Mouse (Mus musculus): ENCODE measurements around the gene Il1rap.

Il1rap gene

DNA sequence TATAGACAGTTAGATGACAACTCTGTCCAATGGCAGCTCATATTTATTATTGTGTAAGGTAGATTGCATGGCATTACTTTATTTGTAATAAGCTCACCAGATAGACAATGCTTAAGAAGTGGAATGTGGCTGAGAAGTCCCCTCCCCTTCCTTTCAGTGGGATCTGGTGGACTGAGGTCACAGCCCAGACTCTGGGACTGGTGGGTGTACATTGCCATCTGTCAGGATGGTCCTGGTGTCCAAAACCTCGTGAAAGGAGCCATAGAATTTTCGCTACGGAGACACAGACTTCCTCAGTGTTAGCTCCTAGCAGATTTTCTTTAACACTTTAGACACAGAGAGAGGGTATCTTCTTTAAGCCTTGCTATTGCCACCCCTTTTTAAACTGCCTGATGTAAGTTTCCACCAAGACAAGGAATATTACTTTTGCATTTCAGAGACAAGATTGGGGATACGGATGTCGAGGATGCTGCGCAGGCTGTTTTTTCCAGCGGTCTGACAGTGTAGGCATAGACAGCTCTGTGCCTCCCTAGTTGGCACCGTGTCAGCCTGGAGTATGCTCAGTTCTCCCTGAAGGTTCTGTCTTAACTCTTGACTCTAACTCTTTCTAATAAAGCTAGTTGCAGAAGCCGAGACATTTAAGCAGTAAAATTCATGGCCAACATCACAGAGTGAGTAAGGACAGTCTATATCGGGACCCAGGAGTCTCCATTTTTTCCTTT lies 31.2 kb downstream of the Il1rap start:
- no peak for DNase-seq (ENCODE audit: low read depth, low spot score)

DNA sequence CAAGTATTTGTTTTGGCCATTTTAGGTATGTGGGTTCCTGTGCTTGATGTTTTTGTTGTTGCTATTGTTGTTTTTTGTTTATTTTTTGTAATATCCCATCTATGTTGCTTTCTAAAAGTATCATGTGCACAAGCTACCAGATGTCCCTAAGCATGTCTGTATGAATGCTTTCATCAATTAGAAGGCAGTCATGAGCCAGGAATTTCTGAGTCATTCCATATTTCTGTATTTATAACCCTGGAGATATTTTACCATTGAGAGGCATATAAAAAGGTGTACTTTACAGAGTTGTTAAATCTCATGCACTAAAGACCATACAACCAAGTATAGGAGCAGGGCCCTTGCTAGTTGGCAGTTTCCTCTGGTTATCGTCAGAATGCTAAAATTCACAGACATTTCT lies 41.6 kb downstream of the Il1rap start:
- no peak for DNase-seq (ENCODE audit: low read depth, low spot score)

DNA sequence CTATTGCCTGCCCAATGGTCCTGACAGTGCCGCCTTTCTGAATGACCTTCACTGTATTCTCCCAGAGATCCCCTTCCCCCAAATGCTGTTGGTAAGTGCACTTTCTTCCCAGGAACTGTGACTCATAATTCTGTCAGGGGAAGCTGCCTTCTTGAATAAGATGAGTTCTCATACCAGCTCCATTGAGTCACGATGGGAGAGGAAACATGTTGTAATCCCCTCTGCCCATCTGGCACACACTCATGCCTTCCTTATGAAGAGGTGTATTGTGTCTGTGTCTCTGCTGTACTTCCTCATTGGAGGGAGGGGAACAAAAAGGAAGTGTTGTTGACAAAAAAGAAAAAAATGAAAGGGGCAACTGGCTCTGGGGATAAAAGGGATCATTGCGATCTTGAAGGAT lies 44.6 kb downstream of the Il1rap start:
- no peak for DNase-seq (ENCODE audit: low read depth, low spot score)

DNA sequence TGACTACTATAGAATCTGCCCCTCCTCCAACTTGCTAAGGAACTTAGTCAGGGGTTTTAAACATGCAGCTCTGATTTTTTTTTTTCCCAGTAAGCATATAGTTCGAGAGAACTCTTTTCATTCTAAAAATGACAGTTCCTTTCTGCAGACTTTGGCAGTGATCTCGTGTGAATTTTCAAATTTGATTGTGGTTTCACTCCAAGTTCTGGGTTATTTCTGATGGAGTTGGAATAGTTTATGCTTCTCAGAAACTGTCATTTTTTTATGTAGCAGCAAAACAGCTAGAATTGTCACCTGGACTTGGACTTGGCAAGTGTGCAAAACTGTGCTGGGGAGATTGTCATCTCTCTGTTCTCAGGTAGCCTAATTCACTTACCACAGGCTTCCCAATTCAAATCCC lies 53.3 kb downstream of the Il1rap start:
- no peak for DNase-seq (ENCODE audit: low read depth, low spot score)

DNA sequence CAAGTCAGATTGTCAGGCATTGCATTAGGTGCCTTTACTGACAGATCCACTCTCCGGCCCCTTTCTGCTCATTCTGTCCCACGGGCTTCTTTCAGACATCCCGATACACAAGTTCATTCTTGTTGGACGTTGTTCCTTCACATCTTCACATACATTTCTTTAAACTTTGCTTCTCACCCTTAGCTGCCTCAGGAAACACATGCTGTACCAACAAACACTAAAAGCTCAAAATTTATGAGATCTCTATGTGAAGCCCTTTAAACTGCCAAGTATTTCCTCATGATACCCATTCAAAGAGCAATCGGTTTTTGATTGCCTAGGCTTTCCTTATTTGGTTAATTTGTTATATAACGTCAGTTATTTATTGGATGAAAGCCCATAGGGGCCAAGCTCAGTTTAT lies 61.6 kb downstream of the Il1rap start:
- DNase-seq (ENCODE audit: low read depth, low spot score): no peak

DNA sequence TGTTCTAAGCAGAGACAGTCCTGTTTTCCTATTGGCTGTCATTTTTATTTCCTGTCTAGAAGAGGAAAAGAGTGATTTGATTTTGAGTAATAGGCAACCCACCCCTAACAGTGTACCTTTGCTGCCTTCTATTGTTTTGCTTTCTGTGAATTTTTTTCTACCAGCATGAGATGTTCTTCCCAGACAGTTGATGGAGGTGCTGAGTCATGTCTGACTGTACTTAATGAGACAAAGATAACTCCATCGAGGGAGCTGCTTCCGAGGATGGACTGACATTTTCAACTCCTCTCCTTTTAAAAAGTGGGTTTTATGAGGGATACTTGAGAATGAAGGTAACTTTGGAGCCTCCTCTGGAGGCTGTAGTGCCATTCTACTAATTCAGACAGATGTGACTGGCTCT lies 64.6 kb downstream of the Il1rap start:
- DNase-seq (ENCODE audit: low read depth, low spot score): no peak

DNA sequence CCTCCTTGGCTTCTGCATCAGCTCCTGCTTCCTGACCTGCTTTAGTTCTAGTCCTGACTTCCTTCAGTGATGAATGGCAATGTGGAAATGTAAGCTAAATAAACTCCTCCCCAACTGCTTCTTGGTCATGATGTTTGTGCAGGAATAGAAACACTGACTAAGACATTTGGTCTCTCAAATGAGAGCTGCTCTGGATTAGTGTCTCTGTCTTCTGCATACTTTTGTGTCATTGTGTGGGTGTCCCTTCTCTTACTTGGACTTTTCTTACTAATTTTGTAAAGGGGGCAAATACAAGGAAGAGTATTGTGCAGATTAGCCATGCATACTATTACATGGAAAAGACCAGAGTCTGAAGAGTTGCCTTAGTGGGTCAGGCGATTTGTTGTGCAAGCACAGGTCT lies 65.5 kb downstream of the Il1rap start:
- DNase-seq (ENCODE audit: low read depth, low spot score): no peak

DNA sequence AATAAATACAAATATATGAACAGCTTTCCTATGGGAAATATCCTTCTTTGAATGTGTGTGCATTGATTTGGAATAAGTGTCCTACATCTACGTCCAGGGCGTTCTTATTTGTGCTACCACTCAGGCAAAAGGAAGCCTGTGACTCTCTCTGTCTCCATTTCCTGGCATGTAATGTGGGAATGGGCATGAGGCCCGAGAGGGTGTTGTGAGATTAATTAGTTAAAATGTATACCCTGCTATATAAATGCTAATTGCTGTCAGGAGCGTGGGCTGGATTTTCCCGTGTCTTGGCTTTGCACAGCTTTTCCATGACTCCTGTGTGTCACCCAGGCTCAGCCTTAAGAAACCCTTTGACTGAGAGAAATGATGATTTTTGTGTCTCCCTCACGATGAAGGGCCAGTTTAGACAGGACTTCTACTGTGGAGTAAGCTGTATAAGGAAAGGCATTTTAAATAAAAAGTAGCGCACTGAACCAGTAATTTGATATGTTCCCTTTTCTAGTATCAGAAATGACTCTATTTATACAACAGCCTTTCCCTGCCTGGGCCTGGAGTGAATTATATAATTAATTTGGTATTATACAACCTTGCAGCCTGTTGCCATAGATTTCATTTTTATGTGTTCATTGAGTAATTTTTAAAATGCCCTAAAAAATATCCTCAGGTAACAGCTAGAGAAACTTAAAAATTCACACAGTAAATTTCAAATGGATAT lies 81.4 kb downstream of the Il1rap start:
- no peak for DNase-seq (ENCODE audit: low read depth, low spot score)

DNA sequence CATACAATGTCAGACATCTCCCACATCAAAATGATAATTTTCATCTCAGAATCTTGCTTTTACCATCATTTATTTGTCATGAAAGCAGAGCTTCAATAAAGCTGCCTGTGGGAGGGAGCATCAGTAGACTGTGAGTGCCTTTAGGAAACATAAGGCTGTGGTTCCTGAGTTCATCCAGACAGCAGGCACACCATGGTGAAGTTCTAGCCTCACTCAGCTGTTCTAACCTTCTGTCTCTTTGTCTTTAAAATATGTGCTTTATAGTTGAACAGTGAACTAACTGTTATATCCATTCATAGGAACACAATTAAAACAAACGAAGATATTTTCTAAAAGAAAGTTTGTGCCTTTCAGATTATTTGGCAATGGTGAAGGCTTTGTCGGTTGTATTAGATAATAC lies 84.9 kb downstream of the Il1rap start:
- DNase-seq (ENCODE audit: low read depth, low spot score): no peak

DNA sequence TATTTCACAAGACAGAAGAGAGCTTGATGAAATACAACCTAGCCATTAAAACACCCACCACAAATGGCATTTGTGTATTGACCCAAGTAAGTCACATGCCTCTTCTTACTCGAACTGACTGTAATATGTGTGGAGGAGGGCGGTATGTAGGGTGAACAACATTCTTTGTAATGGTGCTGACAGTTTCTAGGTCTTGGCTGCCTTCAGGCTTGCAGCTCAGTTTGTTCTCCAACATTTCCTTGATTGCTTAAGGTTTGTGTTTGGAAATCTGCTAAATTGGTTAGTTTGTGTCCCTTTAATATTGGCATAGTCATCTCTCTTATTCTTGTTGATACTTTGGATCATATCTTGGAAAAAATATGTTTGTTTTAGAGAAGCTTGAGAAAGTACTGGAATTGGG lies 87.6 kb downstream of the Il1rap start:
- no peak for DNase-seq (ENCODE audit: low read depth, low spot score)

DNA sequence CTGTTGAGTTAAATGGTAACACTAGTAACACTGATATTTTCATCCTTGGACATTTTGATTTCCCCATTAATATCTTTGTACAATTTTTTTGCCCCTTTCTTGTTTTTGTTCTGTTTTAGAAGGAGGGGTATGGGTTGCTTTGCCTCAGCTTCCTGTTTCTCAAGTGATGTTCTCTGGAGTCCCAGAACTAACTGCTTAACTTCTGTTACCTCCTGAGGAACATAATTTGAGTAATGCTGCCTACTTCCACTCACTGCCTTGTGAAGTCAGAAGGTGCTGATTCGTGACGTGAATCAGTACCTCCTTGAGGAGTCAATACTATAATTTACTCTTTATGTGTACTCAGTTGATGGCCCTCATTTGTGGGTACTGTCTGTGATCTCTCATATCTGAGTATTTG lies 98.9 kb downstream of the Il1rap start:
- no peak for DNase-seq (ENCODE audit: low read depth, low spot score)

DNA sequence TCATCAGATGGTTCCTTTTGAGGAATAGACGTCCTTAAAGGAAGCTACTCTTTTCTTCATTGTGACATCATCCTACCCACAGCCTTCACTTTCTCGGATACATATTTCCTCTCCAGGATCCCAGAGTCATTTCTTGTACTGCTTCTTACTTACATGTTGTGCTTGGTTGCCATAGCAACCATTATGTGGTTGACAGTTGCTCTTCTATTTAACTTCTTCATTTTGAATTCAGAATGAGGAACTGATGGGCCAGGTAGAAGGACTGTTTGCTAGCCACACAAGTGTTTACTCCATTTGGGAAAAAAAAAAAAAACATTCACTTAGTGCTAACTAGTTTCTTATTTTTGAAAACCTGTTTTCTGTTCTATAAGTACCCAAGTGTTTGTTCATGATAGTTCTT lies 108.3 kb downstream of the Il1rap start:
- no peak for DNase-seq (ENCODE audit: low read depth, low spot score)

DNA sequence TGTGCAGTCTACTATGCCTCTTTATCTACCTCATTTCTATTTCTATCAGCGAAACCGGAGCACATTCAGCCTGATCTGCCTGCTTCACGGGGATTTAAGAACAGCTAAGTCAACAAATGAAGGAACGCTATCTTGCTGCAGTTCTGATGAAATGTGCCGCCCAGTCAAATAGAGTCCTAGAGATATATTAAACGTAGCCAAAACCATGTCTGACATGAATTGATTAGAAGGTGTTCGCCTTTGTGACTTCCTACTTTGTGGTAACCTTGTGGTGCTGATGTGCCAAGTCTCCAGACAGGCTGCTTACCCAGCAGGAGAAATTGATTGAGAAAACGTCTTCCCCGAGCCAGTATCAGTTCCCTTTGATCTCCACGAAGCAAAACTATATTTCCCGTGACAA lies 109.8 kb downstream of the Il1rap start:
- DNase-seq (ENCODE audit: low read depth, low spot score): no peak

DNA sequence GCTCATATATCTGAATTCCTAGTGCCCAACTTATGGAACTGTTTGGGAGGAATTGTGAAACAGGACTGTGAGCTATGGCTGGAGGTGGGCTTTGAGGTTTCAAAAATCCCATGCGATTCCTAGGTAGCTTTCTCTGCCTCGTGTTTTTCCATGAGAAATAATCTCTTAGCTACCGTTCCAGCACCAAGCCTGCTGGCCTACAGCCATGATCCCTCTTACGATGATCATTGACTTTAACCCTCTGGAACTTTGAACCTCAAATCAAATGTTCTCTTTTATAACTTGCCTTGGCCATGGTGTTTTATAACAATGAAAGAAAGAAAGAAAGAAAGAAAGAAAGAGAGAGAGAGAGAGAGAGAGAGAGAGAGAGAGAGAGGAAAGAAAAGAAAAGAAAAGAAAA lies 116.6 kb downstream of the Il1rap start:
- no peak for DNase-seq (ENCODE audit: low read depth, low spot score)

DNA sequence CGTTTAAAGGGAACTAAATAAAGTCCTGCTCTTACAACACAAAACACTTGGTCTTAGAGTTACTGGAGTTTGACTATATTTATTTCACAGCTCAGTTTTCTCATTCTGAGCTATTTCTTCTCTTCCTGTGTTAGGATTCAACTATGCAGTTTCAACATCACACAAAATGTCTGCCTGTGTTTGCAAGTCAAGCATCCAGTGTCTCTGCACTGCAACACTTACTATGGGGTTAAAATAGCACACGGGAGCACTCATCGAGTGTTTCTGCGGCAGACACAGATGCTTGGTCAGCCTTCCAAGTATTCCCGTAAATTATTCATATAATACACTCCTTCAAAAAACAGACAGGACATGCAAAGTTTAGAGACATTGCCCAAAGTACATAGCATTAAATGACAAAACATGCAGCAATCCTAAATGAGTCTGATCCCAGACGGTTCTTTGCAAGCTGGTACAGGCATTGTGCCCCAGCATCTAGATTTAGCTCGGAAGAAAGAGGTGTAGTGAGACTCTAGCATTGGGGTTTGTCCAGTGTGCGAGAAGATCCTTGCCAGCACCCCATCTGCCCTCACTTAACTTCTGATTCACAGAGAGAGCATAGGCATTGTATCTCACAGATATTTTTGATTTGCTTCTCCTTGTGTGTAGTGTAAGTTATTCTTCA lies 119.1 kb downstream of the Il1rap start:
- no peak for DNase-seq (ENCODE audit: low read depth, low spot score)

DNA sequence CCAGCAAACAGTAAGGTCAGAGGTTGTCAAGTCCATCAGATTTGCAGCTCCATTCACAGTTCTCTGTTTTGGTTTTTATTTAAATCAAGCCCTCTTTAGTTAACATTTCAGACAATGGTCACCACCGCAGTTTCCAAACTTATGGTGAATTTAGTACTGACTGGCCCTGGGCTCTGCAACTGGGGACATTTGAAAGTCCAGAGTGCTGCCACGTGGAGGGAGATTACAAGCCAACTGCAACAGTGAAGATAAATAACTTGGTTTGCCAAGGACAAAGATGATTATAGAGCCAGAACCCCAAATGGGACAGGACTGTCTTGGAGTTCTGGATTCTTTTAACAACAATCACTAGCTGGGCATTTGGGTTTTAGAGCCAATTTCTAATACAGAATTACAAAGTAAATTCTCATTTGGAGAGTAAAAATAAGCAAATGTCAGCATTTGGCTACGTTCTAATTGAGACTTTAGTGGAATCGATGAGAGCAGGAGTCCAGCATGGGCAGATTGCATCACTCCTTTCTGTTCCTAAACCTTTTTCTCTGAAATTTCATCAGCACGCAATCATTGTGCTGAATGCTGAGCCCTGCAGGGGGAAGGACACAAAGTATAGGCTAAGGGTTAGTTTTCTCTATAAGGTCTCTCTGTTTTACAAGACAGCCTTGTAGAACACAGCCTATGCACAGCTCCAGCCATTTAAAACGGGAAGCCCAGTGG lies 124.3 kb downstream of the Il1rap start:
- DNase-seq (ENCODE audit: low read depth, low spot score): no peak

DNA sequence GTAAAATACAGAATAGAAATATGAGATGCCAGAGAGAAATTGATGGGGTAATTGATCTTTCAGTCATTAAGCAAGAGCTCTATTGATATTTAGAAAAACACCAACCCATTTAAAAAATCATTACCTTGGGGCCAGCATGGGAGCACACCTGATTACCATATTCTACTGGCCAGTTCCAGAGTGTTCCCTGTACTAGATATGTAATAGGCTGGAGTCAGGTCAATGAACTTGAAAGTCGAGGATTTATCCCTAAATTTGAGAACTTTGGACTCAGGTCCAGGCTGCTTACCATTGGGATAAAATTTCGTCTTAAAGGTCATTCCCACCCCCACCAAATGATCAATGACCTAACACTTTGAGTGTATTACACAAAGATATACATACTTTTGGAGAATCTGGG lies 125.0 kb downstream of the Il1rap start:
- no peak for DNase-seq (ENCODE audit: low read depth, low spot score)

DNA sequence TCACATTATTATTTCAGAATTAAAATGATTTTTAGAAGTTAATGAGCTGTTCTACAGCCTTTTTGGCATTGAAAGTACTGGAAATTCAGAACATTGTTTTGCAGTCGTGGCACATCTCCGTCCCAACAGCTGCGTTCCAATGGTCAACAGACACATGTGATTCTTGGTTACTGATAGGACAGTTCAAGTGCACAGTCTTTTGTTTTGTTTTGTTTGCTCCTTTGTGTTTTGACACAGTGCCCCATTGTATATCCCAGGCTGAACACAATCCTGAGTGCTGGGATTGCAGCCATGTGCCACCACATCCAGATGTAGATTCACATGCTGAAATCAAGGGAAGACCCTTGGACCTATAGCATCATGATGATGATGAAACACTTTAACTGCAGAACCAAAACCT lies 129.4 kb downstream of the Il1rap start:
- DNase-seq (ENCODE audit: low read depth, low spot score): no peak

DNA sequence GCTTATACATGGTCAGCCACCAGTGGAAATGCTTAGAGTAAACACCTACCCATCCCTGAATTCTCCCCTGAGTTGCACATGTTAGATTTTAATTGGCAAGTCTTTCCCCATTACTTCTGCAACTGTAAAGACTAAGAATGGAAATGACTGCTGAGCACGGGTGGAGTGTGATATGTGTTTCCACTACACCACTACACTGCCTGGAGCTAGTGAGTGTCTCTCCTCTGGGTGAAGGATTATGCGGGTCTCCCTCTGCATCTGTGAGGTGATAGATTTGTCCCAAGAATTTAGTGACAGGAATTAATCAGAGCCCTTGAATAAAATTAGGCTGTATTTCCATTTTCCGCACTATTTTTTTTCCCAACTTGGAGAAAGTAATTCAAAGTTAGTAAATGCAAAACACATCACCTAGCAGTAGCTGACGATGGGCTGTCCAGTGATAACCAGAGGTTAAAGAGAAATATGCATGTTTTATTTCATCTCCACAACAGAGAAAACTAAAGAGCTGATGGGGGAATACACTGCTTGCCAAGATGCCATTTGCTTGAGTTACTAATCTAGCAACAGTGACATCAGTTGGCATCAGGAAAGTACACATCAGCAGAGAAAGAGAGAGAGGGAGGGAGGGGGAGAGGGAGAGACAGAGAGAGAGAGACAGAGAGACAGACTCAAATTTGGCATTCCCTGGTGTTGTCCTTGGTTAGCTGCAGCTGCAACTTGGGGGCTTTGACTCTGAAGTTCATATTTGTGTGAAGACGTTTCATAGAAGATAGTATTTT lies 132.2 kb downstream of the Il1rap start:
- no peak for DNase-seq (ENCODE audit: low read depth, low spot score)

DNA sequence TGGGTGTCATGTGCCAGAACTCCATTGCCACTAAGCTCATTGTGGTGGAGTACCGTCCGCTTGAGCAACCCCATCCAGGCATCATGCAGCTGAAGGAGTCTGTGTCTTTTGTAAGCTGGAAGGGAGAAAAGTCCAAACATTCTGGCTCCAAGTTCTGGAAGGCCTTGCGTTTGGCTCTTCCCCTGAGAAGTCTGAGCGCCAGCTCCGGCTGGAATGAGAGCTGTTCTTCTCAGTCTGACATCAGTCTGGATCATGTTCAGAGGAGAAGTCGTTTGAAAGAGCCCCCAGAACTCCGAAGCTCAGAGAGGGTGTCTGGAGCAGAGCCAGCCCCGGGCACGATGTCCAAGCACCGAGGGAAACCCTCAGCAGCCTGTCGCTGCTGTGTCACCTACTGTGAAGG lies 141.0 kb downstream of the Il1rap start:
- DNase-seq (ENCODE audit: low read depth, low spot score): no peak

DNA sequence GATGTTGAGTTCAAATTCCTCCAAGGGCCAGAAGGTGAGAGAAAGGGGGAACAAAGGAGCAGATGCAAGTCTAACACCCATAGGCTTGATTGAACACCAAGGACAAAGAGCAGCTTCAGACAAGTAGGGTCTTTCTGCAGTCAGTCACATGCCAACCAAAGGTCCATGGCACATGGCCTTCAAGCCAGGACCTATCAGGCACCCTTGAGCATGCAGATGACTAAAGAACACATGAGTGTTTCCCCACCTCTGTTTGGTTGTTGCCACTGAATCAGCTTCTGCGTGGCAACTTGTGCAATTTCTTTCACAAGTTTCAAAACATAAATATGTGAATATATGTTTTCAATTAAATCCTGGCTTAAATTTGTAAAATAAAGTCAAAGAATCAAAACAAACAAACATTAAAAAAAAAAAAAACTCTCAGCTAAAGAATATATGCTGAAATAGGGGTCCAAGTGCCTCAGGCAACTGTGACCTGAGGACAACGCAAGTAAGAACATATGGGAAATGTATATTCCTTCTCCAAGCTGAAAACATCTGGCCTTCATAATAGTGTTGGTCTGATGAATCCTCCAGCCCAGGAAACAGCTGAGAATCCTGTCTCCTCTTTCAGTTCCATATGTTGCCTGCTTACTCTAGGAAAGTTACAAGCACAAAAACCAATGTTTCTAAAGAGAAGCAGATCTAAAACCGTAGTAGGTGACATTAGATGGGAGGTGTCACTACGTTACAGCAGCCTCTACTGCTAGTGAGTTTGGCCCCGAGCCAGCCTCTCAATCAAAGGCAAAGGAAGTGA lies 142.6 kb downstream of the Il1rap start:
- DNase-seq (ENCODE audit: low read depth, low spot score): no peak

Data from retina, postnatal 7 days (tissue).